Mouse (Mus musculus): Measurements from ENCODE around the gene Nudt1. TPM values are rescaled to one million over a fixed set of nuclear protein-coding genes. Genes with fewer than 3 reads are reported as not detected.

The Nudt1 gene
- polyA plus RNA-seq, 1 experiment from 2014 or later = 34.3 TPM

Other genes with a start within 250 kb of the Nudt1 start
- gene Mad1l1, start 104 bp upstream of the Nudt1 start, polyA plus RNA-seq (2015; fragmentation: Nextera tagmentation; extraction: Ambion mirVana) = 31.8 and 35.4 TPM in 2 replicates
- 16.7 and 18.8 TPM in 2 replicates for gene Mrm2, start 10.2 kb downstream of the Nudt1 start, polyA plus RNA-seq (2015; fragmentation: Nextera tagmentation; extraction: Ambion mirVana)
- 19.8 and 21.2 TPM in 2 replicates for gene Snx8, start 67.6 kb downstream of the Nudt1 start, polyA plus RNA-seq (2015; fragmentation: Nextera tagmentation; extraction: Ambion mirVana)
- 88.3 and 111 TPM in 2 replicates for gene Eif3b, start 97.7 kb downstream of the Nudt1 start, polyA plus RNA-seq (2015; fragmentation: Nextera tagmentation; extraction: Ambion mirVana)
- not detected in 2 replicates for gene Gm4869, start 124.0 kb downstream of the Nudt1 start, polyA plus RNA-seq (2015; fragmentation: Nextera tagmentation; extraction: Ambion mirVana)
- 21.6 and 24.9 TPM in 2 replicates for gene Chst12, start 183.9 kb downstream of the Nudt1 start, polyA plus RNA-seq (2015; fragmentation: Nextera tagmentation; extraction: Ambion mirVana)
- not detected in 2 replicates for gene Grifin, start 243.4 kb downstream of the Nudt1 start, polyA plus RNA-seq (2015; fragmentation: Nextera tagmentation; extraction: Ambion mirVana)

Data from neural tube, embryonic 13.5 days (tissue).